Mouse (Mus musculus) hematopoietic stem cell, adult 5-6 weeks (primary cell): ENCODE results near the gene Gabra5. TPM values are rescaled to one million over a fixed set of nuclear protein-coding genes. Genes with fewer than 3 reads are reported as not detected.

Experiments
- ATAC-seq, 2 experiments: fragments of 125-278 bp in 1 of 2; replicated peaks in 1 of 2; 2 replicates each; pipeline ENCODE4 v1.8.0; 2016 to 2017; ENCODE audit warnings: inconsistent platforms in 2 of 2, mild to moderate bottlenecking in 2 of 2, moderate number of reproducible peaks in 2 of 2, low read depth in 1 of 2, moderate TSS enrichment in 1 of 2; ENCODE audit not compliant: low FRiP score in 2 of 2, poor library complexity in 2 of 2, severe bottlenecking in 2 of 2, insufficient read depth in 1 of 2, low TSS enrichment in 1 of 2
- total RNA-seq: library from RNA; stranded (forward); fragments of 172-1452, 232-1000 nt; gene quantifications from 2 replicates; pipeline ENCODE4 v1.2.3, GENCODE M21; 2017

Gene Gabra5
- total RNA-seq, result not detected in 2 replicates

DNA sequence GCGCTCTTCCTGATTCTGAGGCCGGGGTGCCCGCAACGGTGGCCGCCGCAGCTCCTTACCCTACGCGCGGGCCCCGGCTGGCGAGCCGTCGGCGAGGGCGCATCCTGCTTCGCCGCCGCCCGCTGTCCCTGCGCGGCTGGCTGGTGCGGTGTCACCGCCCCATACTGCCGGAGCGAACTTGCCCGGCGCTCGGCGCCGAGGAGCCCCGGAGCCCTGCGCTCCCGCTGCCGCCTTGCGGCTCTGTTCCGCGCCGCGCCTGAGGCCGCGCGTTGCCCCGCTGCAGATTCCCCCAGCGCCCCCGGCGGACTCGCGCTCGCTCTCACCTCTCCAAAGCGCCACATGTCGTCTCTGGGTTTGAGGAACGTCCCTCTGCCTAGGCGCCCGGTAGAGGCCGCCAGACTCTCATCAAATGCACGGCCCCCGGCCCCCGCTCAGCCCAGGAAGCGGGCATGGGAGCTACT, at the start of gene Gabra5:
TSS of gene Gabra5 (minus strand) at position 379 of the 461 bp plus-strand sequence.
- no peak for ATAC-seq

- no peak for ATAC-seq
Measured at GRCm38 (mm10) chr7:57538565-57538964, 28.7 kb upstream of the Gabra5 start.

GRCm38 (mm10) chr7:57532676-57533075, 22.8 kb upstream of the Gabra5 start:
- no peak for ATAC-seq

DNA sequence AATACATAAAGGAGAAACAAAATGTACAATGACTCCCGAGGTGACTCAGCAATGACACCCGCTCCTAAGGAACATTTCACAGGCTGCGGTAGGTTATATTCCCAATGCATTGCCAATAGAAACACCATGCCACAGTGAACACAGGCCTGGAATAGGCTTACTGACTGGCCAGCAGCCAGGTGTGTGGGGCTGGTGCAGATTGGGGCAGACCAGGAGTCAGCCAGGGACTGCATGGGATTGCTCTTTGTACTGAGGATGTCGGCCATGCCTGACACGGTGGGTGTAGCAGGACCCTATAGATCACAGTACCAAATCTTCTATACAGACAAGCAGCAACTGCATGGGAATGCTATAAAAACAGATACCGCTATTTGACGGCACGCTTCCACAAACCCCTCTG, 20.1 kb upstream of the Gabra5 start:
- ATAC-seq, result no peak

GRCm38 (mm10) chr7:57529451-57529850, 19.6 kb upstream of the Gabra5 start:
- no peak for ATAC-seq

- no peak for ATAC-seq
Measured at GRCm38 (mm10) chr7:57512955-57513354, 3.1 kb upstream of the Gabra5 start.

GRCm38 (mm10) chr7:57508860-57509632, 813 bp downstream of the Gabra5 start:
- ATAC-seq, result no peak

GRCm38 (mm10) chr7:57502809-57503208, 7.0 kb downstream of the Gabra5 start:
- ATAC-seq, result no peak

DNA sequence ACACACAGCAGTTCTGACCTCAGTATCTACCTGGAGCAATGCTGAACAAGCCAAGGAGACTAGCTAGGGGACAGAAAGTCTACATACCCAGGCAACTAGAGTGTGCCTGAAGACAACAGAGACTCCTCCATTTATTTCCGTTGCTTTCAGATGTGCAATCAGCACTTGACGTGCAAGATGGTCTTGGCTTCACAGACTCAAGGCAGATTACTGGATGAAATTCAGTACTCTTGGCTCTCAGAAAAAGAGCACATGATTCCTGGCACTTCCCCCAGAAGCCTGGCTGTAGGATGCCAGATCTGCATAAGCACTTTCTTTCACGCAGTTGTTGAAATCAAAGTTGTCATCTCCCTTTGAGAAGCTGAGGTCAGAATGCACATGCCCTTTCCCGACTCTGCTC, 18.1 kb downstream of the Gabra5 start:
- no peak for ATAC-seq

DNA sequence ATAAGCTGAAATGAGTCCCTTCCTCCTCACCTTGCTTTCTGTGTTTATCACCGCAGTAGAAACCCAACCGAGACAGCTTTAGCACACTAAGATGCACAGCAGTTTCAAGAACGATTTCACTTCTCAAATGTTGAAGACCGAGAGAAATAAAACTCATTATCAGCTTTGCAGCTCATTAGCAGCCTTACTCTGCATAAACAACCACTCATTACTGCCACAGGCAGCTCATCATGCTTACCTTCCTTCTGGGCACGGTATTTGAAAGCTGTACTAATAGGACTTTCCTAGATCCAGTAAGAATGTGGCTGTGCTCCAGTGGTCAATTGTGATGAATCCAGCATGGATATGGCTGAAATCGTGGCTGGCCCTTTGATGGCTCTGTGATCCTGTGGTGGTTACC, 23.0 kb downstream of the Gabra5 start:
- no peak for ATAC-seq

GRCm38 (mm10) chr7:57482896-57483295, 27.0 kb downstream of the Gabra5 start:
- ATAC-seq, result 0 out of 4 replicates have a peak, but pooled peaks of 1 of the 2 experiments have one; percentile 37

- ATAC-seq, result no peak
Measured at GRCm38 (mm10) chr7:57473811-57474525, 35.9 kb downstream of the Gabra5 start.

GRCm38 (mm10) chr7:57471316-57471715, 38.5 kb downstream of the Gabra5 start:
- ATAC-seq, result no peak

GRCm38 (mm10) chr7:57460354-57460753, 49.5 kb downstream of the Gabra5 start:
- ATAC-seq, result no peak

DNA sequence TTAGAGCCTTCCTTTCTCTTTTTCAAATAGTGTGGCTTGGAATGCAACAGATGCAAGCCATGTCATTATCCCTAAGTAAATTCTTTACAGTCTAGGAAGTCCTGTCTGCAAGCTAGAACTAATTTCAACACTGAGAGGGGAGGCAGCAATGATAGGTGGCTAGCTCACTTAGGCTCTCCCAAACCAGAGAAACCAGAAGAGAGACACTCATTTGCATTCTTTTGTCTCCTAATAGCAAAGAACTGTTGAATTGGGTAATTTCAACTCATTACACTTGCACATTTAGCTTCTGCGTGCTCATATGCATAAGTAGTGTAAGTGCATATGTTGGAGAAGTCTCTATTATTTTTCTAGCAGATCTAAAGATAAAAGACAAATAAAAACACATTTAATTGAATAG, 61.6 kb downstream of the Gabra5 start:
- no peak for ATAC-seq

DNA sequence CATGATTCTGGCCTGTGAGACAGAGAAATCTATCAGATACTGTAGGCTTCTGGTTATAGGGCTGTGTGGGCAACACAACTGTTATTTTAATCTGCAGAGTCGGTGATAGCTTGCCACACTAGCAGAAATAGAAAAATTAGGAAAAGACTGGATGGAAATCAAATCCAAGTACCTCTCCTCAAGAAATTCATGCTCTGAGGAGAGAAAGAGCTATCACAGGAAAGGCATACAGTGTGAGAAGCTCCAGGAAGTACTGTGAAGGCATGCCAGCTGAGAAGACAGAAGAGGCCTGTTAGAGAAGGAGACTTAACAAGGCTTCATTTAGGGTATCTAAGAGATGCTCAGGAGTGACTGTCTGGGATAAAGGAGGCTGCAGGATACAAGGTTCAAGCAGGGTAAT, 87.2 kb downstream of the Gabra5 start:
- no peak for ATAC-seq

DNA sequence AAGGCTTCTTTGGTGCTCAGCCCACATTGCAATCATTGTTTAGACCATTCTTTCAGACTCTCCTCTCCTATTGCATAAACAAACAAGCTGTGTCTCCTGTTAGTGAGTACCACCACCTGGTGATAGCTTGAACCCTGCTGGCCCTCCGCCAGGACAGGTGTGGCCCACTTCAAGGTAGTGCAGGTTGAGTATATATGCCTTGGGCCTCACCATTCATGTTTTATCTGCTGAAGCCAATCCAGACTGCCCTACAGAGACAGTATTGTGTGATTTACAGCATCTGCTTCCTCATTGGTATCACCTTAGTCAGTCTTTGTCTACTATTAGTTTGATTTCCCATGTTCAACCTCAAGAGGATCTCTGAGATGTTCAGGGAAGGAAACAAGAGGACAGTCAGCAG, 88.8 kb downstream of the Gabra5 start:
- no peak for ATAC-seq

- no peak for ATAC-seq
Measured at GRCm38 (mm10) chr7:57419392-57419791, 90.5 kb downstream of the Gabra5 start, which contains the start of gene Gabrb3. TSS of gene Gabrb3 (plus strand) at chr7:57419692.
